Mouse (Mus musculus) stomach, postnatal 0 days (tissue): ENCODE results near the gene Psmb3. TPM values are rescaled to one million over a fixed set of nuclear protein-coding genes. Genes with fewer than 3 reads are reported as not detected.

Experiments
- ATAC-seq: fragments of 200-750 bp; cut with Nextera tagmentation; 2 replicates; pipeline ENCODE4 v1.8.0; 2017; ENCODE audit not compliant: low FRiP score, low TSS enrichment
- DNase-seq: peaks from one replicate; pipeline ENCODE4 v3.0.0-alpha.2; 2016; ENCODE audit warnings: low spot score
- H3K27ac ChIP-seq: fragments of 300-500 bp; sonication (generic); replicated peaks from 2 replicates; pipeline ENCODE4 v1.5.1; 2014; ENCODE audit warnings: mild to moderate bottlenecking, control low read depth
- H3K27me3 ChIP-seq: fragments of 300-500 bp; sonication (generic); 2 replicates; pipeline ENCODE4 v1.6.1; 2014; ENCODE audit warnings: low read length; ENCODE audit not compliant: control insufficient read depth, insufficient read depth
- H3K36me3 ChIP-seq: fragments of 300-500 bp; sonication (generic); 2 replicates; pipeline ENCODE4 v1.6.1; 2014; ENCODE audit warnings: low read length, mixed read lengths; ENCODE audit not compliant: control insufficient read depth, insufficient read depth
- H3K4me1 ChIP-seq: fragments of 300-500 bp; sonication (generic); replicated peaks from 2 replicates; pipeline ENCODE4 v1.6.1; 2014; ENCODE audit warnings: antibody characterized with exemption; ENCODE audit not compliant: control insufficient read depth, insufficient read depth
- H3K4me2 ChIP-seq: fragments of 300-500 bp; sonication (generic); replicated peaks from 2 replicates; pipeline ENCODE4 v1.6.1; 2014; ENCODE audit warnings: low read depth, mild to moderate bottlenecking, control low read depth, moderate library complexity
- H3K4me3 ChIP-seq: fragments of 300-500 bp; sonication (generic); 2 replicates; pipeline ENCODE4 v1.5.1; 2014; ENCODE audit warnings: low read depth, low read length, control low read depth
- H3K9ac ChIP-seq: fragments of 300-500 bp; sonication (generic); 2 replicates; pipeline ENCODE4 v1.6.1; 2014; ENCODE audit warnings: mild to moderate bottlenecking, low read length, control low read depth, mixed read lengths
- H3K9me3 ChIP-seq: fragments of 300-500 bp; sonication (generic); 2 replicates; pipeline ENCODE4 v1.6.1; 2016; ENCODE audit warnings: low read length; ENCODE audit not compliant: control insufficient read depth
- CTCF ChIP-seq: IDR thresholded peaks from 2 replicates; pipeline ENCODE4 v1.5.1; 2016; ENCODE audit warnings: antibody characterized with exemption, low read depth, mild to moderate bottlenecking, moderate library complexity
- EP300 ChIP-seq: optimal IDR thresholded peaks from 2 replicates; pipeline ENCODE3; 2016; ENCODE audit warnings: antibody characterized with exemption
- WGBS: fragments of 180-500 bp; shearing (Covaris S2); extraction: QIAGEN DNeasy Blood & Tissue Kit; methylation state at CpG from one replicate; pipeline ENCODE4 v1.1.7; 2014; 5-methylcytosine and 5-hydroxymethylcytosine counted together
- microRNA-seq: library from miRNA; unstranded; fragments of <30 nt; microRNA quantifications from one replicate; pipeline ENCODE4, GENCODE M21; 2016
- polyA plus RNA-seq: library from polyadenylated mRNA; unstranded; fragments of >200 nt; fragmentation: Nextera tagmentation; extraction: Ambion mirVana; gene quantifications from 2 replicates; pipeline ENCODE4 v1.2.1, GENCODE M21; 2015

Psmb3 gene
- polyA plus RNA-seq, 1 experiment from 2014 or later: 438 TPM

- H3K9me3 ChIP-seq: no peaks in the 10 kb centered on the region
- WGBS: 81% methylated on average over 8 of the region's 8 CpGs
- TF ChIP-seq CTCF (no peak), EP300 (no peak)
- H3K9ac ChIP-seq: no peak overlapping the region
- no peak overlapping the region for H3K4me3 ChIP-seq
- H3K27ac ChIP-seq: no peak overlapping the region
- H3K27me3 ChIP-seq: no peaks in the 10 kb centered on the region
- no peak overlapping the region for H3K4me2 ChIP-seq
- ATAC-seq: no peak
- peaks cover 6% of the 10 kb centered on the region for H3K4me1 ChIP-seq
- DNase-seq: no peak
- peaks cover 17% of the 10 kb centered on the region for H3K36me3 ChIP-seq
Observed at GRCm38 (mm10) chr11:97747773-97748172, 44.6 kb downstream of the Psmb3 start.

GRCm38 (mm10) chr11:97748496-97748895 is 45.3 kb downstream of the Psmb3 start:
- WGBS: 91% methylated on average over 5 of the region's 5 CpGs

GRCm38 (mm10) chr11:97753277-97753676 is 50.1 kb downstream of the Psmb3 start:
- ATAC-seq: no peak
- Histone ChIP-seq H3K4me1 (no peaks in the 10 kb centered on the region), H3K4me2 (no peak overlapping the region), H3K4me3 (no peak overlapping the region), H3K27me3 (no peaks in the 10 kb centered on the region), H3K36me3 (peaks cover 35% of the 10 kb centered on the region), H3K9ac (no peak overlapping the region), H3K9me3 (no peaks in the 10 kb centered on the region), H3K27ac (no peak overlapping the region)
- DNase-seq: no peak
- TF ChIP-seq EP300: no peak
- no peak for TF ChIP-seq CTCF
- 91% methylated on average over 8 of the region's 8 CpGs for WGBS

More at GRCm38 (mm10) chr11:97748496-97748895, 45.3 kb downstream of the Psmb3 start:
- H3K4me2 ChIP-seq: no peak overlapping the region
- no peak overlapping the region for H3K4me3 ChIP-seq
- H3K9ac ChIP-seq: no peak overlapping the region; the same call in 1 of the 2 replicates
- no peaks in the 10 kb centered on the region for H3K27me3 ChIP-seq
- H3K36me3 ChIP-seq: peaks cover 20% of the 10 kb centered on the region
- H3K27ac ChIP-seq: no peak overlapping the region
- TF ChIP-seq CTCF (no peak), EP300 (no peak)
- DNase-seq: no peak
- peaks cover 1% of the 10 kb centered on the region; the same call in 1 of the 2 replicates for H3K4me1 ChIP-seq
- no peak for ATAC-seq
- no peaks in the 10 kb centered on the region for H3K9me3 ChIP-seq

DNA sequence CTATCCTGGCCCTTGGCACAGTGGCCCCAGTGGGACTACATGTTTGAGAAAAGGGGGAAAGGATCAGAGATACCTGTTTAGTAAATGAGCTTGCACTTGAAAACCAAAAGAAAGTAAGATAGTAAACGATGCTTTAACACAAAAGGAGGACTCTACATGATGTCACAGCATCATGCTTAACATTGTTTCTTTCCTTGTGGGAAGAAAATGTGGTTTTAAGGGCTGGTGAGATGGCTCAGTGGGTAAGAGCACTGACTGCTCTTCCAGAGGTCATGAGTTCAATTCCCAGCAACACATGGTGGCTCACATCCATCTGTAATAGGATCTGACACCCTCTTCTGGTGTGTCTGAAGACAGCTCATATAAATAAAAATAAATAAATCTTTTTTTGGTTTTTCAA is 54.9 kb downstream of the Psmb3 start:
- DNase-seq (no peak), ATAC-seq (no peak)
- Histone ChIP-seq H3K36me3 (peaks cover 28% of the 10 kb centered on the region), H3K9me3 (no peaks in the 10 kb centered on the region), H3K4me3 (no peak overlapping the region), H3K27ac (no peak overlapping the region), H3K9ac (no peak overlapping the region), H3K27me3 (no peaks in the 10 kb centered on the region), H3K4me1 (no peaks in the 10 kb centered on the region), H3K4me2 (no peak overlapping the region)
- no peak for TF ChIP-seq CTCF
- TF ChIP-seq EP300: no peak
- 97% methylated on average over 1 of the region's 1 CpGs for WGBS

DNA sequence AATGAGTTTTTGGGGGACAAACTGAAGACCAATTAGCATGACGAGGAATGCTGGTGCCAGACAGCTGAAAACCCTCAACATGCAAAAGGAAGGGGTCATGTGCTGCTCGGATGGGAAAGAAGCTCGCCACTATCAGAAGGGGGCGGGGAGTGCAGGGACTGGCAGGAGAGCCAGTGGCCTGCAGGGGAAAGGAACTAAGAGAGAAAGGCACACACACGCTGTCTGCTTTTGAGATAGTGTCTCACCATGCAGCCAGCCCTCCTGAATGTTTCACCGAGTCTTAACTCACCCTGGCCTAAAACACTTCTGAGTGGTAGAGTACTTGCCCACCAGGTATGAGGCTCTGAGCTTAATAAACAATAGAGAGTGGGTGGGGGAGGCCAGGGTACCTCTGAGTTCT is 55.7 kb downstream of the Psmb3 start:
- Histone ChIP-seq H3K9ac (no peak overlapping the region), H3K36me3 (peaks cover 24% of the 10 kb centered on the region), H3K4me2 (no peak overlapping the region), H3K27me3 (no peaks in the 10 kb centered on the region), H3K4me1 (no peaks in the 10 kb centered on the region), H3K9me3 (no peaks in the 10 kb centered on the region), H3K27ac (no peak overlapping the region), H3K4me3 (no peak overlapping the region)
- DNase-seq: no peak
- ATAC-seq: no peak
- WGBS: 74% methylated on average over 6 of the region's 6 CpGs
- no peak for TF ChIP-seq EP300

- Histone ChIP-seq H3K36me3 (peaks cover 17% of the 10 kb centered on the region), H3K27ac (no peak overlapping the region), H3K9me3 (no peaks in the 10 kb centered on the region), H3K4me3 (no peak overlapping the region), H3K27me3 (no peaks in the 10 kb centered on the region), H3K4me2 (no peak overlapping the region), H3K4me1 (peaks cover 6% of the 10 kb centered on the region; the same call in 1 of the 2 replicates), H3K9ac (no peak overlapping the region)
- ATAC-seq (no peak), DNase-seq (no peak)
- TF ChIP-seq EP300 (no peak), CTCF (peak; percentile 59)
Observed at GRCm38 (mm10) chr11:97761638-97762037, 58.4 kb downstream of the Psmb3 start.

Small RNA genes lying within 50 kb of the gene (microRNA-seq; reads per million reads assigned to microRNA genes)
- not detected for gene Gm24158
- not detected for gene Mir6927
- gene Mir8102: not detected

Other genes with a start within 250 kb of the Psmb3 start
- 0.16 and 0.25 TPM in 2 replicates for gene 4933428G20Rik, start 203.1 kb upstream of the Psmb3 start, polyA plus RNA-seq
- gene Srcin1, start 127.2 kb upstream of the Psmb3 start, polyA plus RNA-seq: 0.49 and 0.50 TPM in 2 replicates
- gene Epop, start 73.7 kb upstream of the Psmb3 start, polyA plus RNA-seq: 9.7 and 10.8 TPM in 2 replicates
- gene Mllt6, start 40.0 kb upstream of the Psmb3 start, polyA plus RNA-seq: 1.1 TPM in 2 replicates
- 44.2 TPM in 2 replicates for gene Cisd3, start 17.6 kb upstream of the Psmb3 start, polyA plus RNA-seq
- gene Pcgf2, start 2.9 kb upstream of the Psmb3 start, polyA plus RNA-seq: 5.9 and 6.6 TPM in 2 replicates
- 0.73 and 0.75 TPM in 2 replicates for gene Pip4k2b, start 41.3 kb downstream of the Psmb3 start, polyA plus RNA-seq
- gene Cwc25, start 63.2 kb downstream of the Psmb3 start, polyA plus RNA-seq: 9.0 TPM in 2 replicates
- not detected in 2 replicates for gene 1700001P01Rik, start 72.5 kb downstream of the Psmb3 start, polyA plus RNA-seq
- gene Rpl23, start 79.0 kb downstream of the Psmb3 start, polyA plus RNA-seq: 585 and 586 TPM in 2 replicates
- gene Lasp1, start 95.6 kb downstream of the Psmb3 start, polyA plus RNA-seq: 84.0 and 90.1 TPM in 2 replicates
- gene B230217C12Rik, start 137.4 kb downstream of the Psmb3 start, polyA plus RNA-seq: 1.1 and 1.9 TPM in 2 replicates
- 0.29 and 0.34 TPM in 2 replicates for gene Fbxo47, start 180.8 kb downstream of the Psmb3 start, polyA plus RNA-seq